Mouse (Mus musculus) spleen, adult 2 months (tissue): ENCODE results near the gene Fsd1. TPM values are rescaled to one million over a fixed set of nuclear protein-coding genes. Genes with fewer than 3 reads are reported as not detected.

Experiments
- DNase-seq, 2 experiments: peaks; one replicate each; pipeline versions ENCODE4 v3.0.0 to v3.0.0-alpha.2; 2012 to 2021; ENCODE audit warnings: low spot score in 2 of 2, low read depth in 1 of 2
- H3K27ac ChIP-seq: fragments of 200-500 bp; 2 replicates; pipeline ENCODE4 v1.5.1; 2012; ENCODE audit warnings: low read length, inconsistent platforms; ENCODE audit not compliant: insufficient read depth
- H3K27me3 ChIP-seq: fragments of 200-500 bp; 2 replicates; pipeline ENCODE4 v1.6.1; 2012; ENCODE audit warnings: mild to moderate bottlenecking, moderate library complexity, low read length, inconsistent platforms; ENCODE audit not compliant: control insufficient read depth, insufficient read depth
- H3K36me3 ChIP-seq: fragments of 200-500 bp; 2 replicates; pipeline ENCODE4 v1.6.1; 2012; ENCODE audit warnings: mild to moderate bottlenecking, low read length, inconsistent platforms; ENCODE audit not compliant: control insufficient read depth, insufficient read depth
- H3K4me1 ChIP-seq: fragments of 200-500 bp; 2 replicates; pipeline ENCODE4 v1.6.1; 2011; ENCODE audit warnings: inconsistent platforms; ENCODE audit not compliant: control insufficient read depth, insufficient read depth, insufficient read length
- H3K4me3 ChIP-seq: fragments of 200-500 bp; 2 replicates; pipeline ENCODE4 v1.5.1; 2011; ENCODE audit warnings: mild to moderate bottlenecking, inconsistent platforms; ENCODE audit not compliant: insufficient read depth, insufficient read length; ENCODE audit errors: extremely low read depth
- CTCF ChIP-seq: fragments of 200-500 bp; IDR thresholded peaks from 2 replicates; pipeline ENCODE4 v1.5.1; 2011; ENCODE audit warnings: mild to moderate bottlenecking, inconsistent platforms; ENCODE audit not compliant: insufficient read depth, insufficient read length, insufficient replicate concordance; ENCODE audit errors: extremely low read depth
- POLR2A ChIP-seq: fragments of 200-500 bp; IDR thresholded peaks from 2 replicates; pipeline ENCODE4 v1.6.1; 2011; ENCODE audit warnings: low read depth, low read length, inconsistent platforms
- WGBS: fragments of 180-500 bp; shearing (Covaris S2); methylation state at CpG from one replicate; pipeline ENCODE4 v1.1.7; 2018; 5-methylcytosine and 5-hydroxymethylcytosine counted together
- polyA plus RNA-seq: library from polyadenylated mRNA; depleted of rRNA; stranded (reverse); fragments of >200 nt; gene quantifications from 2 replicates; pipeline ENCODE4 v1.2.3, GENCODE M21; 2012

Gene Fsd1
- polyA plus RNA-seq, 1 experiment: 0.07 TPM

DNA sequence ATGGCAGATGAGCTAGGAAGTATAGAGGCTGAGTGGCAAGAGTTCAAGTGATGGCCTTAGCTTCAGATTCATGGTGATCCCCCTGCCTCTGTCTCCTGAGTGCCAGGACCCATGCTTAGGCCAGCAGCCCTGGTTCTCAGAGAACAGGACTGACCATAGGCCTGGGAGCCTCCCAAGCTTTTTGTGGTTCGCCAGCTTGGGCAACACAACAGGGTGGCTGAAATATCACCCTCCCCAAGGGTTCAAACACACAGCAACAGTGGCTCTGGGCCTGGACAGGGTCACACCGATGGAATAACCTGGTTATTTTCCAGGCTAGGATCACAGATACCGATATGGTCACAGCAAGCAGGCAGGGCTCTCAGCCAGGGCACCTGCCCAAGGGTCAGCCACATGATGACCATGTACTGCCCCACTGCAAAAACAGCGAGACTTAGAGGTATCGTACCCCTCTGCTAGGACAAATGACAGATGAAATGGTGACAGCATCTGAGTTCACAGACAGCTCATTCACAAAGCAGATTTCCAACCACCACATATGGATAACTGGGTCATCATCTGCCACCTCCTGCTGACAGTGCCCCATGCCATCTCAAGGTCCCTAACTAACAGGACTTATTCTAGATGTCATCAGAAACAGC is 41.6 kb downstream of the Fsd1 start:
- no peak for TF ChIP-seq POLR2A
- no peak for TF ChIP-seq CTCF
- 0 out of 2 replicates have a peak, but pooled peaks cover 2% of the 10 kb centered on the region for H3K36me3 ChIP-seq
- no peak for DNase-seq
- H3K4me3 ChIP-seq: no peak overlapping the region
- H3K27me3 ChIP-seq: no peaks in the 10 kb centered on the region
- peaks cover 47% of the 10 kb centered on the region for H3K4me1 ChIP-seq
- WGBS: 95% methylated on average over 5 of the region's 5 CpGs
- H3K27ac ChIP-seq: no peak overlapping the region

DNA sequence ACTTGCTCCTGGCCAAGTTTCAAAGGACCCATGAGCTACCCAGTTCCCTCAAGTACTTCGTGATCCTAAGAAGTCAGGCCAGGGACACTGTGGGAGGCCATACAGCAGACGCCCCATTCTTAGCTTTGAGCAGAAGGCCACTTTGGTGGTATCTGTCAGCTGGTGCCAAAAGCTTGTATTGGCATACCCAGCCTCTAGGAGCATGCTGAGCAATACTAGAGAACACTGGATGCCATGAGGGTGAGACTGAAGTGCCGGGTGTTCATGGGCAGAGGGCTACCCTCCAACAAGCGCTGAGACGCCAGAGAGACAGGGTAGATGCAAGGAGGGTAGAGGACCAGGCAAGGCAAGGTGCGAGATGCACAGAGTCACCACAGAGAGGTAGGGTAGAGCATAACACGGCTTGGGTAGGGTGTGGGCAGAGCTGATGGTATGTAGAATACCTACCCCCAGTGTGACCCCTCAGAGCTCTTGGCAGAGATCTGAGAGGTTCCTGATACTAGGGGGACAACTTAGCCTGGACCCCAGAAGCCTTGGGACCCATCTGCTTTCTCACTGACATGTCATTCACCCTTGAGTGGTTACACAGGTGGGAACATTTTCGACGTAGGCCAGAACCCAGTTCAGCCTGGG is 44.0 kb downstream of the Fsd1 start:
- 0 out of 2 replicates have a peak, but pooled peaks cover 2% of the 10 kb centered on the region for H3K36me3 ChIP-seq
- H3K27ac ChIP-seq: peak overlapping the region; percentile 37; the same call in 1 of the 2 replicates
- H3K4me1 ChIP-seq: peaks cover 40% of the 10 kb centered on the region; the same call in 1 of the 2 replicates
- DNase-seq: no peak
- no peak overlapping the region for H3K4me3 ChIP-seq
- TF ChIP-seq POLR2A: no peak
- no peak for TF ChIP-seq CTCF
- H3K27me3 ChIP-seq: no peaks in the 10 kb centered on the region
- 72% methylated on average over 9 of the region's 9 CpGs for WGBS

DNA sequence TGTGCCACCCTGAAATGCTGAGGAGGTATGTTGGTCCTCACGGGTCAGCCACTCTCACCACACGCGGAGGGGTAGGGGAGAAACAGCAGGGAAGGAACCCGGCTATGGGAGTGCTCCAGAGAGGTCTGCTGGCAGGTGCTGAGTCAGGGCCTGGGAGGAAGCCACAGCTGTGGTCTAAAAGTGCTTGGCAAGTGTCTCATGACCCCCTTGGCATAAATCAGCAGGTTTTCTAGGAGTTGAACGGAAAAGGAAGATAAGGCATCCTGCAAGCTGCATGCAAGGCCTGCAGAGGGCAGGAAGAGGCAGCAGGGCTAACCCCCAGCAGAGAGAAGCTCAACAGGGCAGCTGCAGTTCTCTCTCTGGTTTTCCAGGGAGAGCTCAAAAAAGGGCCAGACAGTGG is 44.6 kb downstream of the Fsd1 start:
- WGBS: 22% methylated on average over 5 of the region's 5 CpGs
- DNase-seq: no peak
- H3K4me1 ChIP-seq: peaks cover 39% of the 10 kb centered on the region; the same call in 1 of the 2 replicates

DNA sequence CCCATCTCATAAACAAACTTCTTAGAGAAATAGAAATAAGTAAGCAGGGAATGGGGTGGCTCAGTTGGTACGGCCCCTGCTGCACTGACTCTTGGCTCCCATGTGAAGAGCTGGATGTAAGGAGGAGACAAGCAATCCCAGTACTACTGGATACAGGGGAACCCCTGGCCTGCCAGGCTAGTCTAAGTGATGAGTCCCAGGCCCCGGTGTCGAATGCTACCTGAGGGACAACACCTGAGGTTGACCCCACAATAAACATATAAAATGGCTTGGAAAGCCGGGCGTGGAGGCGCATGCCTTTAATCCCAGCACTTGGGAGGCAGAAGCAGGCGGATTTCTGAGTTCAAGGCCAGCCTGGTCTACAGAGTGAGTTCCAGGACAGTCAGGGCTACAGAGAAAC is 45.1 kb downstream of the Fsd1 start:
- no peaks in the 10 kb centered on the region for H3K27me3 ChIP-seq
- WGBS: 79% methylated on average over 7 of the region's 7 CpGs
- H3K4me1 ChIP-seq: peaks cover 38% of the 10 kb centered on the region; the same call in 1 of the 2 replicates
- no peak for TF ChIP-seq CTCF
- no peak for TF ChIP-seq POLR2A
- no peak overlapping the region for H3K27ac ChIP-seq
- no peak for DNase-seq
- H3K4me3 ChIP-seq: no peak overlapping the region
- 0 out of 2 replicates have a peak, but pooled peaks cover 2% of the 10 kb centered on the region for H3K36me3 ChIP-seq

More for the DNA sequence above, 44.6 kb downstream of the Fsd1 start:
- 0 out of 2 replicates have a peak, but pooled peaks cover 2% of the 10 kb centered on the region for H3K36me3 ChIP-seq
- peak overlapping the region; percentile 37; the same call in 1 of the 2 replicates for H3K27ac ChIP-seq
- H3K27me3 ChIP-seq: no peaks in the 10 kb centered on the region
- H3K4me3 ChIP-seq: no peak overlapping the region
- TF ChIP-seq CTCF: no peak
- TF ChIP-seq POLR2A: no peak

DNA sequence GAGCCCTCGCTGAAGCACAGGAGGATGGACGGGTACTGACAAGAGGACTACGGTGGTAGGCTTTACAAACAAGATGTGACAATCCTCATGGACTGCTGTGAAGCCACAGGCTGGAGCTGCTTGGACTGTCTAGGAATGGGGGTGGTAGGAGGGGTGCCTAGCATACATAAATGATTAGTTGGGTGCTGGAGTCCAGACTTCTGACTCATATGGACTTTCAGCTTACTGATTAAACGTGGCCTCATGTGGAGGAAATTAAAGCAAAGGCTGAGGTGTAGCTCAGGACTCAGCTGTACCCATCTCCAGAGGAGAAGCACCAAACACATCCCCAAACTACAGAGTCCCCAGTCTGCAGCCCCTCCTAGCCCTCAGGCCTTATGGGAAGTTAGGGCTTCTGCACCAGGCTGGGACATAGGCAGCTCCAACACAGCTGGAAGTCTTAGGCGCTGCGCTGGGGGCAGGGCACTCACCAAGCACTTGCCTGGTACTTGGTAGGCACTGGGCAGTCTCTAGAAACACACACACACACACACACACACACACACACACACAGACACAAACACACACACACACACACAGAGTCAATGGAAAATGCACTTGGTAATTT is 45.9 kb downstream of the Fsd1 start:
- peaks cover 38% of the 10 kb centered on the region; the same call in 1 of the 2 replicates for H3K4me1 ChIP-seq
- 65% methylated on average over 6 of the region's 6 CpGs for WGBS
- peak overlapping the region; percentile 55 for H3K27ac ChIP-seq
- no peak overlapping the region for H3K4me3 ChIP-seq
- DNase-seq: no peak
- no peak for TF ChIP-seq POLR2A
- TF ChIP-seq CTCF: no peak
- H3K36me3 ChIP-seq: 0 out of 2 replicates have a peak, but pooled peaks cover 2% of the 10 kb centered on the region
- H3K27me3 ChIP-seq: no peaks in the 10 kb centered on the region

DNA sequence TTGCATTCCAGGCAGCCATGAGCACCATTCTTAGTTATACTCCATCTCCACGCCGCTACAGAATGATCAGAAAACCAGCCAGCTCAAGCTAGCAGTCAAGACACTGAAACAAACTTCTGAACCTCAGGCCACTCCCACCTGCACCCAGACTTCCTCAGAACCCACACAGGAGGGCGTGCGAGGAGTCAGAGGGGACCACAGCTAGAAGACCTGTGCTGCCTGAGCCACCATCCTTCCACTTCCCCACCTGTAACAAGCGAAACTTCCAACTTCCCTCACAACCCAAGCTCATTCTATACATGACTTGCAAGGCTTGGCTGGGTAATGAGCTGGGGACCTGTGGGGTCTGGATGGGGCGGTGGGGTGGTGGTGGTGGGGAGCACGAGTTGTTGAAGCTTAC is 46.5 kb downstream of the Fsd1 start:
- peak overlapping the region; percentile 15; the same call in 1 of the 2 replicates for H3K27ac ChIP-seq
- DNase-seq: peak in 1 of 2 experiments; percentile 67
- TF ChIP-seq POLR2A (no peak), CTCF (no peak)
- 14% methylated on average over 7 of the region's 7 CpGs for WGBS
- H3K4me1 ChIP-seq: peaks cover 35% of the 10 kb centered on the region; the same call in 1 of the 2 replicates
- H3K27me3 ChIP-seq: no peaks in the 10 kb centered on the region
- H3K4me3 ChIP-seq: no peak overlapping the region
- H3K36me3 ChIP-seq: 0 out of 2 replicates have a peak, but pooled peaks cover 2% of the 10 kb centered on the region
